Mouse (Mus musculus): ENCODE results near the gene 4921511M17Rik. TPM values are rescaled to one million over a fixed set of nuclear protein-coding genes. Genes with fewer than 3 reads are reported as not detected.
"Not testable (repeated sequence)": the region's sequence is repeated elsewhere in the genome, so short reads cannot be mapped to it uniquely, and the experiment has no call there.

Gene 4921511M17Rik
- not detected in 2 replicates for polyA plus RNA-seq (2014; fragmentation: Nextera tagmentation; extraction: Ambion mirVana)

DNA sequence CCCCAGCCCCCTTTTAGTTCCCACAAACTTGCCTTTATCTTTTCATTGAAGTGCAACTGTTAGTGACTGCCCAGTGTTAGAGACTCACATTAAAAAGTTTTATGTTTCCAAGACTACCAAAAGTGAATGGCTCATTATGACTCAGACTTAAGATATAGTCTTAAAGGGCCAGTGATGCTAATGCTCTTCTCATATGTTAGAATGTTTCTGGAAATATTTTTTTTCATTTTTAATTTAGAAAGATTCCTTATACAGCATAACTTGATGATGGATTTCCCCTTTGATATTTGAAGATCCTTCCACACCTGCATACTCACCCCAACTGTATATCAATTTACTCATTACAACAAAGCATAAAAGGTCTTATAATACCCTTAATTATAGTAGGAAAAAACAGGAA lies at the start of gene 4921511M17Rik:
TSS of gene 4921511M17Rik (minus strand) at position 101 of the 400 bp plus-strand sequence.
- H3K4me2 ChIP-seq (replicated peaks; ENCODE audit: low read depth, low read length); H3K9me3 ChIP-seq (ENCODE audit: control insufficient read depth, low read length); H3K4me3 ChIP-seq (ENCODE audit: low read depth, low read length); H3K4me1 ChIP-seq (replicated peaks; ENCODE audit: control insufficient read depth, insufficient read depth, low read length); H3K9ac ChIP-seq (ENCODE audit: low read depth, low read length); ATAC-seq (ENCODE audit: low FRiP score); DNase-seq (ENCODE audit: low spot score); H3K27me3 ChIP-seq (ENCODE audit: control insufficient read depth, insufficient read depth, low read length); H3K27ac ChIP-seq (ENCODE audit: low read depth, low read length); H3K36me3 ChIP-seq (ENCODE audit: control insufficient read depth, insufficient read depth, low read length): not testable (repeated sequence)

DNA sequence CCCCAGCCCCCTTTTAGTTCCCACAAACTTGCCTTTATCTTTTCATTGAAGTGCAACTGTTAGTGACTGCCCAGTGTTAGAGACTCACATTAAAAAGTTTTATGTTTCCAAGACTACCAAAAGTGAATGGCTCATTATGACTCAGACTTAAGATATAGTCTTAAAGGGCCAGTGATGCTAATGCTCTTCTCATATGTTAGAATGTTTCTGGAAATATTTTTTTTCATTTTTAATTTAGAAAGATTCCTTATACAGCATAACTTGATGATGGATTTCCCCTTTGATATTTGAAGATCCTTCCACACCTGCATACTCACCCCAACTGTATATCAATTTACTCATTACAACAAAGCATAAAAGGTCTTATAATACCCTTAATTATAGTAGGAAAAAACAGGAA lies 21.3 kb upstream of the 4921511M17Rik start, which contains the start of gene Gm10057:
TSS of gene Gm10057 (minus strand) at position 101 of the 400 bp plus-strand sequence.
- ATAC-seq (ENCODE audit: low FRiP score); H3K9me3 ChIP-seq (ENCODE audit: control insufficient read depth, low read length): not testable (repeated sequence)

DNA sequence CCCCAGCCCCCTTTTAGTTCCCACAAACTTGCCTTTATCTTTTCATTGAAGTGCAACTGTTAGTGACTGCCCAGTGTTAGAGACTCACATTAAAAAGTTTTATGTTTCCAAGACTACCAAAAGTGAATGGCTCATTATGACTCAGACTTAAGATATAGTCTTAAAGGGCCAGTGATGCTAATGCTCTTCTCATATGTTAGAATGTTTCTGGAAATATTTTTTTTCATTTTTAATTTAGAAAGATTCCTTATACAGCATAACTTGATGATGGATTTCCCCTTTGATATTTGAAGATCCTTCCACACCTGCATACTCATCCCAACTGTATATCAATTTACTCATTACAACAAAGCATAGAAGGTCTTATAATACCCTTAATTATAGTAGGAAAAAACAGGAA lies 21.1 kb downstream of the 4921511M17Rik start, which contains the start of gene Samt1:
TSS of gene Samt1 (minus strand) at position 101 of the 400 bp plus-strand sequence.
- ATAC-seq (ENCODE audit: low FRiP score); H3K36me3 ChIP-seq (ENCODE audit: control insufficient read depth, insufficient read depth, low read length); H3K9ac ChIP-seq (ENCODE audit: low read depth, low read length); H3K27ac ChIP-seq (ENCODE audit: low read depth, low read length); H3K9me3 ChIP-seq (ENCODE audit: control insufficient read depth, low read length); H3K4me1 ChIP-seq (replicated peaks; ENCODE audit: control insufficient read depth, insufficient read depth, low read length); DNase-seq (ENCODE audit: low spot score); H3K27me3 ChIP-seq (ENCODE audit: control insufficient read depth, insufficient read depth, low read length); H3K4me2 ChIP-seq (replicated peaks; ENCODE audit: low read depth, low read length); H3K4me3 ChIP-seq (ENCODE audit: low read depth, low read length): not testable (repeated sequence)

More for the DNA sequence above, 21.3 kb upstream of the 4921511M17Rik start, which contains the start of gene Gm10057:
- not testable (repeated sequence) for H3K36me3 ChIP-seq (ENCODE audit: control insufficient read depth, insufficient read depth, low read length); H3K27me3 ChIP-seq (ENCODE audit: control insufficient read depth, insufficient read depth, low read length); H3K4me3 ChIP-seq (ENCODE audit: low read depth, low read length); H3K27ac ChIP-seq (ENCODE audit: low read depth, low read length); DNase-seq (ENCODE audit: low spot score); H3K4me1 ChIP-seq (replicated peaks; ENCODE audit: control insufficient read depth, insufficient read depth, low read length); H3K9ac ChIP-seq (ENCODE audit: low read depth, low read length); H3K4me2 ChIP-seq (replicated peaks; ENCODE audit: low read depth, low read length)

DNA sequence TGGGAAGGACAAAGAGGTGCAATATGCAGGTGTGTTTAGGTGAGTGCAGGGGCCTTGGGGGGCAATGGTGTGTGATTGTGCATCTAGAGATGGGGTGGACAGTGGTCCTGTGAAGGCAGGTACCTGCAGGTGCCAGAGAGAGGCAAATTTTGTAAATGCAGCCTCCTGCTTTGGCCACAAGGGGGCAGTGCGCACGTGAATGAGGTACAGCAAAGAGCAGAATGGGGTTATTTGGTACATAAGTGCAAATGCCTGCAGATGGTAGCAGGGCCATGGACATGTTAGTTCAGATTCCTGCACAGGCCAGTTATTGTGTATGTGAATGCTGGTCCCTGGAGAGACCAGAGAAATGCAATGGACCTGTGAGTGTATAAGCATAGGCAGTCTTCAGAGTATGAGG lies 56.7 kb downstream of the 4921511M17Rik start:
- H3K9ac ChIP-seq (ENCODE audit: low read depth, low read length); H3K27me3 ChIP-seq (ENCODE audit: control insufficient read depth, insufficient read depth, low read length); H3K36me3 ChIP-seq (ENCODE audit: control insufficient read depth, insufficient read depth, low read length); DNase-seq (ENCODE audit: low spot score); H3K4me2 ChIP-seq (replicated peaks; ENCODE audit: low read depth, low read length); H3K4me3 ChIP-seq (ENCODE audit: low read depth, low read length); H3K27ac ChIP-seq (ENCODE audit: low read depth, low read length); H3K9me3 ChIP-seq (ENCODE audit: control insufficient read depth, low read length); H3K4me1 ChIP-seq (replicated peaks; ENCODE audit: control insufficient read depth, insufficient read depth, low read length): not testable (repeated sequence)
- no CpG with 5 or more reads among the region's 2 CpGs for WGBS
- peak; percentile 15; the same call in 1 of the 2 replicates for ATAC-seq (ENCODE audit: low FRiP score)

DNA sequence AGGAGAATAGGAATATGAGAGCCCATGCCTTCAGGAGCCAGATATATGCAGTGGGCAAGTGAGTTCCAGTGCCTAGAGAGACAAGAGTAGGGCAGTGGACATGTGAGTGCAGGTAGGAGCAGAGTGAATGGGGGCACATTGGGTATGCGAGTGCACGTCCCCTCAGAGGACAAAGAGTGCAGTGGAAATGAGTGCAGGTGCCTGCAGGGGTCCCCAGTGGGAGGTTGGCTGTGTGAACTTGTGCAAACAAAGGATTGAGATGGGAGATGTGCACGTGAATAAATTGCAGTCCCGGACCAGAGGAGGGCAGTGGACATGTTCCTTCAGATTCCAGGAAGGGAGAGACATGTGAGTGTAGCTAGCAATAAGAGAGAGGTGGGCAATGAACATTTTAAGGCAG lies 57.2 kb downstream of the 4921511M17Rik start:
- H3K4me2 ChIP-seq (replicated peaks; ENCODE audit: low read depth, low read length); H3K27ac ChIP-seq (ENCODE audit: low read depth, low read length); H3K9me3 ChIP-seq (ENCODE audit: control insufficient read depth, low read length); DNase-seq (ENCODE audit: low spot score); H3K4me3 ChIP-seq (ENCODE audit: low read depth, low read length); H3K36me3 ChIP-seq (ENCODE audit: control insufficient read depth, insufficient read depth, low read length); H3K27me3 ChIP-seq (ENCODE audit: control insufficient read depth, insufficient read depth, low read length); H3K9ac ChIP-seq (ENCODE audit: low read depth, low read length); H3K4me1 ChIP-seq (replicated peaks; ENCODE audit: control insufficient read depth, insufficient read depth, low read length); ATAC-seq (ENCODE audit: low FRiP score): not testable (repeated sequence)
- 37% methylated on average over 4 of the region's 4 CpGs for WGBS

DNA sequence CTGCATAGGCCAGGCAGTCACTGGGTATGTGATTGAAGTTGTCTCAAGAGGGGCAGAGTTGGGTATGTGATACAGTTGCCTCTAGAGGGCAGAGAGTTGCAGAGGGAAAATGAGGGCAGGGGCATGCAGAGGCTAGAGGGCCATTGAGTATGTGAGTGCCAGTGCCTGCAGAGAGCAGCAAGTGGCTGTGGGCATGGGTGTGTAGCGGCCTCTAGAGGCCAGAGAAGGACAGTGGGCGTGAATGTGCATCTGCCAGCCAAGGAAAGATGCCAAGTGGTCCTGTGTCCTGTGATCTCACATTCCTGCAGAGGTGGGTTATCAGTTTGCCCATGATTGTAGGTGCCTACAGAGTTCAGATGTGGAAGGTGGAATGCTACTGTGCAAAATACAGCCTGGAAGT lies 59.2 kb downstream of the 4921511M17Rik start:
- no peak overlapping the region for H3K9ac ChIP-seq (ENCODE audit: low read depth, low read length)
- H3K4me3 ChIP-seq (ENCODE audit: low read depth, low read length): no peak overlapping the region
- H3K4me1 ChIP-seq (replicated peaks; ENCODE audit: control insufficient read depth, insufficient read depth, low read length): no peaks in the 10 kb centered on the region
- no peak overlapping the region for H3K4me2 ChIP-seq (replicated peaks; ENCODE audit: low read depth, low read length)
- DNase-seq (ENCODE audit: low spot score) (peak; percentile 2), ATAC-seq (ENCODE audit: low FRiP score) (no peak)
- no peaks in the 10 kb centered on the region for H3K9me3 ChIP-seq (ENCODE audit: control insufficient read depth, low read length)
- 20% methylated on average over 2 of the region's 2 CpGs for WGBS
- no peaks in the 10 kb centered on the region for H3K27me3 ChIP-seq (ENCODE audit: control insufficient read depth, insufficient read depth, low read length)
- H3K36me3 ChIP-seq (ENCODE audit: control insufficient read depth, insufficient read depth, low read length): no peaks in the 10 kb centered on the region
- H3K27ac ChIP-seq (ENCODE audit: low read depth, low read length): no peak overlapping the region

Other genes starting within 250 kb of the 4921511M17Rik start
- 16.2 and 19.1 TPM in 2 replicates for gene Spin2c, start 201.6 kb downstream of the 4921511M17Rik start, polyA plus RNA-seq (2014; fragmentation: Nextera tagmentation; extraction: Ambion mirVana)
- gene Samt1, start 21.2 kb downstream of the 4921511M17Rik start, polyA plus RNA-seq (2014; fragmentation: Nextera tagmentation; extraction: Ambion mirVana): not detected in 2 replicates
- not detected in 2 replicates for gene Gm10057, start 21.2 kb upstream of the 4921511M17Rik start, polyA plus RNA-seq (2014; fragmentation: Nextera tagmentation; extraction: Ambion mirVana)
- gene Gm15140, start 86.9 kb upstream of the 4921511M17Rik start, polyA plus RNA-seq (2014; fragmentation: Nextera tagmentation; extraction: Ambion mirVana): not detected in 2 replicates